Mouse (Mus musculus) gonadal fat pad, adult 2 months (tissue): ENCODE measurements at regions not wholly inside any gene's neighbourhood (a gene's known extent, or its start where the extent isn't known, plus 50 kb on each side); places are given as distances from the start of the nearest gene placed in this dataset.

ENCODE experiments used
- DNase-seq: peaks from one replicate; pipeline ENCODE4 v3.0.0-alpha.2; 2012; ENCODE audit warnings: low read depth

- no peak for DNase-seq
These were observed 177.7 kb downstream of the Snx10 start for GRCm38 (mm10) chr6:51701253-51702020.

- no peak for DNase-seq
These were observed 178.9 kb downstream of the Snx10 start for GRCm38 (mm10) chr6:51702456-51703171.

GRCm38 (mm10) chr6:51708011-51708410 is 184.3 kb downstream of the Snx10 start:
- no peak for DNase-seq

GRCm38 (mm10) chr6:51708668-51709339 is 185.1 kb downstream of the Snx10 start:
- DNase-seq, result no peak

GRCm38 (mm10) chr6:51709340-51710067 is 185.8 kb downstream of the Snx10 start:
- no peak for DNase-seq

- peak; percentile 55 for DNase-seq
These were observed 186.5 kb downstream of the Snx10 start for GRCm38 (mm10) chr6:51710153-51710552.

GRCm38 (mm10) chr6:51710926-51711615 is 187.4 kb downstream of the Snx10 start:
- peak; percentile 80 for DNase-seq

GRCm38 (mm10) chr6:51711616-51711970 is 187.9 kb downstream of the Snx10 start:
- DNase-seq, result no peak

GRCm38 (mm10) chr6:51715158-51715840 is 191.6 kb downstream of the Snx10 start:
- DNase-seq, result no peak

GRCm38 (mm10) chr6:51717386-51717785 is 193.7 kb downstream of the Snx10 start:
- DNase-seq, result no peak

GRCm38 (mm10) chr6:51720705-51721104 is 197.0 kb downstream of the Snx10 start:
- no peak for DNase-seq

- DNase-seq, result no peak
These were observed 199.4 kb downstream of the Snx10 start for GRCm38 (mm10) chr6:51723053-51723452.

GRCm38 (mm10) chr6:51727191-51727590 is 203.5 kb downstream of the Snx10 start:
- DNase-seq, result no peak

GRCm38 (mm10) chr6:51728816-51729562 is 205.3 kb downstream of the Snx10 start:
- DNase-seq, result no peak

- DNase-seq, result no peak
These were observed 207.1 kb downstream of the Snx10 start for GRCm38 (mm10) chr6:51730564-51731351.

GRCm38 (mm10) chr6:51732298-51732895 is 208.7 kb downstream of the Snx10 start:
- DNase-seq, result no peak

- no peak for DNase-seq
These were observed 212.3 kb downstream of the Snx10 start for GRCm38 (mm10) chr6:51736051-51736450.

GRCm38 (mm10) chr6:51743105-51743660 is 219.5 kb downstream of the Snx10 start:
- DNase-seq, result no peak

GRCm38 (mm10) chr6:51744607-51745006 is 220.9 kb downstream of the Snx10 start:
- no peak for DNase-seq
